Mouse (Mus musculus): ENCODE measurements around the gene Gm20388. TPM values are rescaled to one million over a fixed set of nuclear protein-coding genes. Genes with fewer than 3 reads are reported as not detected.

Gm20388 gene
- total RNA-seq, 2 experiments from 2014 or later: 2.2 to 7.6 TPM

DNA sequence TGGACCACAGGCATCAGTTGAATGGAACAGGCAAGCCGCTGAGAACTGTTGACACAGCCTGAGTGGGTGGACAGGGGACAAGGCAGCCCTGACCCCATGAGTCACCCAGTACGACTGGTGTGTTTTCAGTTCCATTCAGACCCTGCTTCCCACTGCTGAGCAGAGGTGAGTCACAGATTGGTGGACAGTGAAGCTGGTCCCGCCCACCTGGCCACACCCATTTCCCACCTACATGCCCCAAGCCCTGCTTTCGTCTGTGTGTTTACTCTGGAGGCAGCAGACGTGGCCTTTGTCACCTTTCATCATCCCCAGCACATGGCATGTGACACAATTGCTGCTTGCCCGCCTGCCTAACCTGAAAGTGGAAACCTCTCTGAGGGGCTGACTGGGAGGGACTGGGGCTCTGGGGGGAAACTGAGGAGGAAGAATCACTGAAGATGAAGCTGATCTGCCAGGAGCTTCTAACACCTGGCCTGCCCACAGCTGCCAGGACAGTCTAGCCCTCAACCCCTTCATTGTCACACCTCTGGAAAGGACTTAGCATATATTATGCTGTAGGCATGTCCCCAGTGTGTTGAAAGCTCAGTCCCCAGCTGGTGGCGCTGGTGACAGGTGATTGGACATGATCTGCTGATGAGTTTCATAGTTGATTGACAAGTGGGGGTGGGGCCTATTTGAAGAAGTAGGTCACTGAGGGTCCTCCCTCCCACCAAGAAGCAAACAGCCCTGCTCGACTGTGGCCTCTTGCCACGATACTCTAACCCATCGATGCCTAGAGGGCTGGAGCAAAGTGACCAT, 2263.7 kb downstream of the Gm20388 start:
- DNase-seq (ENCODE audit: low spot score in 2 of 2): no peak
- H3K4me3 ChIP-seq: no peak overlapping the region
- TF ChIP-seq CTCF (conservative IDR thresholded peaks at IDR 0.05): peak; percentile 38
- no peak overlapping the region for H3K27ac ChIP-seq

DNA sequence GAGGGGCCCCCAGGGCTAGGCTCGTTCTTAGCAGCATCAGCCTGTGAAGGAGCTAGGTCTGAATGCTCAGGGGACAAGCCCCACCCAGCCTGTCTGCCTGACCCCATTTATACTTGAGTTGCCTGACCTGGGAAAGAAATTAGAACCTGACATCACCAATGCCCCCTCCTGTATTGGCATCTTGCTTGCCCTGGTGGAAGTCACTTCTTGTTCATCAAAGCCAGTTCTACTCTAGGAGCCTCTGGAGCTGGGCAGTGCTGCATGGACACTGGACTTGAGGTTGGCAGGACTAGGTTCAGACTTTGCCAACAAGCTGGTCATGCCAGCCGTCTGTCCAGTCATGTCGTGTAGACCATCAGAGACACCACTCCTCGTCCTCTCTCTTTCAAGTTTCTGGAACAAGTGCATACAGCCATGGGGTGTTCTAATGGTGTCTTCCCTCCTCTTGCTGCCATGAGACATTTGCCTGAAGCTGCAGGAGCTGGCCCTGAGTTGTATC, 2267.8 kb downstream of the Gm20388 start:
- no peak for DNase-seq (ENCODE audit: low spot score in 2 of 2)
- Histone ChIP-seq H3K4me3 (no peak overlapping the region), H3K27ac (no peak overlapping the region)
- TF ChIP-seq CTCF (conservative IDR thresholded peaks at IDR 0.05): no peak

DNA sequence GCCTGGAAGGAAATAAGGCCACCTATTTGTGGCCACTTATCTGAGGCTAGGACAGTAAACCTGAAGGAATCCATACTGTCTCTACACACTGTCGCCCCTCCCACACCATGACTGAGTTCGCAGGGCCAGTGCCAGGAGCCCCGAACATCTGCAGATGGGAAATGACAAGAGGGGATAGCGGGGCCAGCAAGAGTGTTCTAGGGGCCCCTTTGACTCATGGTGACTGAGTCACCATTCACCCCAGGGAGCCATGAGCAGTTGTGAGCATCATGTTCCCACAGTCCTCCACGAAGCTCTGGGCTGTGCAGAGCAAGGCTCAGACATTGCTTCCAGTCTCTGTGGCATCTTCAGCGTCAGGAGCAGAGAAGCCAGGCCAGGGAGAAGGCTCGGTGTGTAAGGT, 2268.7 kb downstream of the Gm20388 start:
- no peak overlapping the region for H3K4me3 ChIP-seq
- DNase-seq (ENCODE audit: low spot score in 2 of 2): no peak
- TF ChIP-seq CTCF (conservative IDR thresholded peaks at IDR 0.05): no peak
- H3K27ac ChIP-seq: no peak overlapping the region

DNA sequence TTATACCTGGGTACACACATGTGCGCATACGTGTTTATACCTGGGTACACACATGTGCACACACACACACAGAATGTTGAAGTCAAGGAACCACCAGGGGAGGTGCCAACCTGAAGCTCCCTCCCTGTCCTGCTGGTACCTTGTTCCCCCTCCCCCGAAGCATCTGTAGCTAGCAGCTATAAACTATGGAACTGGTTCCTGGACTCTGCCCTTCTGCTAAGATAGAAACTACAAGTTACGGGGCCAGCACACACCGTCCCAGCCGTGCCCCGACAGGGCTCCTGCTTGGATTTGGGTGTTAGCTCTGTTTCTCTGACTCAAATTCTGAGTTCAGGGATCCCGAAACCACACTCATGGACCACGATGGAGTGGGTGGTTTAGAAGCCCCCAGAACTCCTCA, 2269.5 kb downstream of the Gm20388 start:
- no peak for DNase-seq (ENCODE audit: low spot score in 2 of 2)
- no peak overlapping the region for H3K4me3 ChIP-seq
- H3K27ac ChIP-seq: no peak overlapping the region
- TF ChIP-seq CTCF (conservative IDR thresholded peaks at IDR 0.05): no peak

DNA sequence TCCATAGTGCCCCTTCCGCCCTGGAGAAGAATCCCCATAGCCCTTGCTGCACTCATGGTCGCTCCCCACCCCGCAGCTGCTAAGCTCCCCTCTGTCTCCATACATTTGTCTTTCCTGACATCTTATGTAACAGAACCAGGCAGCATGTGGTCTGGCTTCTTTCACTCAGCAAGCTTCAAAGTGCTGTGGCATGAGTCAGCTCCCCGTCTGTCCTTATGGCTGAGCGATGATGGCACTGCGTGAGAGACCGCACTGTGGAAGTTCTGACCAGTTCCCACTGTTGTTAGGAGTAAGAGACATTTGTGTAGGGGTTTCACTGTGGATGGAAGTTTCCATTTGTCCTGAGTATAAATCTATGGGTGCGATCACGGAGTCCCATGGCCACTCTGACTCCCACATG, 2270.8 kb downstream of the Gm20388 start:
- H3K4me3 ChIP-seq: no peak overlapping the region
- DNase-seq (ENCODE audit: low spot score in 2 of 2): peak in 1 of 2 experiments; percentile 25
- no peak for TF ChIP-seq CTCF (conservative IDR thresholded peaks at IDR 0.05)
- H3K27ac ChIP-seq: no peak overlapping the region

GRCm38 (mm10) chr8:122181991-122182390, 2271.3 kb downstream of the Gm20388 start:
- Histone ChIP-seq H3K27ac (no peak overlapping the region), H3K4me3 (no peak overlapping the region)
- TF ChIP-seq CTCF (conservative IDR thresholded peaks at IDR 0.05): no peak
- DNase-seq (ENCODE audit: low spot score in 2 of 2): no peak

GRCm38 (mm10) chr8:122186363-122186974, 2275.8 kb downstream of the Gm20388 start:
- DNase-seq (ENCODE audit: low spot score in 2 of 2): no peak
- TF ChIP-seq CTCF (conservative IDR thresholded peaks at IDR 0.05): no peak
- no peak overlapping the region for H3K27ac ChIP-seq
- H3K4me3 ChIP-seq: no peak overlapping the region

- no peak overlapping the region for H3K4me3 ChIP-seq
- H3K27ac ChIP-seq: no peak overlapping the region
- DNase-seq (ENCODE audit: low spot score in 2 of 2): no peak
- TF ChIP-seq CTCF (conservative IDR thresholded peaks at IDR 0.05): no peak
Measured at GRCm38 (mm10) chr8:122187271-122187670, 2276.6 kb downstream of the Gm20388 start.

- DNase-seq (ENCODE audit: low spot score in 2 of 2): peak in 1 of 2 experiments; percentile 49
- H3K4me3 ChIP-seq: no peak overlapping the region
- no peak for TF ChIP-seq CTCF (conservative IDR thresholded peaks at IDR 0.05)
- no peak overlapping the region for H3K27ac ChIP-seq
Measured at GRCm38 (mm10) chr8:122190349-122191053, 2279.9 kb downstream of the Gm20388 start.

DNA sequence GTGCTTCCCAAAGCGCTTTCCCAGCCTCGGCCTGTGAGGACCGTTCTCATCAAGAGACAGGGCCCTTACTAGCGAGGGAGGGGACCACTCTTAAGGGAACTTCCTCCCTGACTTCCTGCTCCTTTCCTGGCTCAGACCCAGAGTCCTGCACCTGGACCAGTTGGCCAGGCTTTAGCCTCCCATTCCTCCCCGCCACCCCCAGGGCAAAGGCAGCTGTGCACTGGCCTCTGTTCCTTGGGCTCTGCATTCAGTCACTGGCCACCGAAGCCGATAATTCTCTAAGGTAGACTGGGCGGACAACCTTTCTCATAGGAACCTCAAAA, 2280.4 kb downstream of the Gm20388 start:
- DNase-seq (ENCODE audit: low spot score in 2 of 2): no peak
- TF ChIP-seq CTCF (conservative IDR thresholded peaks at IDR 0.05): no peak
- Histone ChIP-seq H3K4me3 (no peak overlapping the region), H3K27ac (no peak overlapping the region)

DNA sequence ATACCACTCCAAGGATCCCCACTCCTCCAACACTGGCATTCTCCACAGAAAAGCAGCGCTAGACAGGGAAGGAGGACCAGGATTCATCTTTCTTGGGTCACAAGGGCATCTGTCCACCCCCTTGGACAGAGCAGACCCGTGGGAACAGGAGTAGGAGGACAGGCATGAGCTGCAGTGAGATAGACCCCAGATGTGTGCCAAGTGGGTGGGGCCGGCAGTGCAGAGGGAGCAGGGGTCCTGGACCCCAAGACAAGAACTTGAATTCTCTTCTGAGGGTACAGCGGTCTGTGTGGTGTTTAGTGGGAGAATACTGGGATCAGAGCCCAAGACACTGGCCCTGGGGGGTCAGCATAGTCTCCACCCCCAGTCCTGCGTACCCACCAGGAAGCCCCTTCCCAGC, 2282.1 kb downstream of the Gm20388 start:
- no peak overlapping the region for H3K4me3 ChIP-seq
- no peak overlapping the region for H3K27ac ChIP-seq
- DNase-seq (ENCODE audit: low spot score in 2 of 2): no peak
- TF ChIP-seq CTCF (conservative IDR thresholded peaks at IDR 0.05): no peak

DNA sequence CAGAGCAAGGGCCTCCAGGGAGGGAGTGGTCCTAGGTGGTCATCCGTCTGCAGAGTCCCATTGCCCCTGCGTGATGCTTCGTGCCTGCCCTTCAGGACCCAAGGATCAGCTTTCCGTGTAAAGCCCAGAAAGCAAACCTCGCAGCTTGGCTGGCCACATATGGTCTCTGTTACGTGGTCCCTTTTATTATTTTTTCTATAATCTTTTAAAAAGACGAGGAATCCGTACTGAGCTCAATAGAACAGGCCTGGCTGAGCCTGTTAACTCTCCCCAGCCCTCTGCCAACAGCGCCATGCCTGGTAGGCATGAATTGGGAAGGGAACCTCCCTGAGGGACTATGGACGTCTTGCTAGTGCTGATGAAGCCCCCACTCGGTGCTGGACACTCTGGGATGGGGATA, 2282.9 kb downstream of the Gm20388 start:
- no peak overlapping the region for H3K27ac ChIP-seq
- no peak for DNase-seq (ENCODE audit: low spot score in 2 of 2)
- H3K4me3 ChIP-seq: no peak overlapping the region
- no peak for TF ChIP-seq CTCF (conservative IDR thresholded peaks at IDR 0.05)

GRCm38 (mm10) chr8:122194396-122194795, 2283.8 kb downstream of the Gm20388 start:
- no peak overlapping the region for H3K27ac ChIP-seq
- no peak for DNase-seq (ENCODE audit: low spot score in 2 of 2)
- H3K4me3 ChIP-seq: no peak overlapping the region
- no peak for TF ChIP-seq CTCF (conservative IDR thresholded peaks at IDR 0.05)
